In genomic region chr10:80054911-80055310, GRCm38 (mm10) we compare ENCODE assay signal across 8 mouse cellular contexts. TPM values are rescaled to one million over a fixed set of nuclear protein-coding genes. Genes with fewer than 3 reads are reported as not detected.
A peak's percentile ranks its signal among the peaks of the same experiment; 100 is the strongest.
DNase-seq lines count a peak whose midpoint lies in the region; ATAC-seq and TF ChIP-seq lines count a peak whose summit lies in the region.
"Not testable (repeated sequence)": the region's sequence is repeated elsewhere in the genome, so short reads cannot be mapped to it uniquely, and the experiment has no call there.

No protein-coding gene starts in this region.

- H3K4me2 ChIP-seq in embryonic facial prominence, embryonic 15.5 days (replicated peaks), result peak overlapping the region; percentile 72
- peak overlapping the region; percentile 88 for H3K4me2 ChIP-seq in heart, embryonic 11.5 days
- H3K4me2 ChIP-seq in hindbrain, postnatal 0 days (ENCODE audit: low read depth, low read length), result peak overlapping the region; percentile 76
- H3K4me2 ChIP-seq in limb, embryonic 11.5 days (ENCODE audit: low read depth, severe bottlenecking), result peak overlapping the region; percentile 78
- peak overlapping the region; percentile 86 for H3K4me2 ChIP-seq in lung, embryonic 14.5 days
- H3K4me2 ChIP-seq in myocyte (ENCODE audit: low read depth), result peak overlapping the region; percentile 91

- peaks cover 23% of the 10 kb centered on the region for H3K79me2 ChIP-seq in myocyte (ENCODE audit: control insufficient read depth, insufficient read depth)

- H3K27ac ChIP-seq in embryonic facial prominence, embryonic 15.5 days (replicated peaks); heart, embryonic 11.5 days (ENCODE audit: low read depth, low read length); limb, embryonic 11.5 days (replicated peaks; ENCODE audit: low read depth, low read length); lung, embryonic 14.5 days (ENCODE audit: low read depth); thymus, adult 2 months (ENCODE audit: control insufficient read depth, insufficient read depth, low read length): not testable (repeated sequence)
- H3K27ac ChIP-seq in hindbrain, postnatal 0 days, result peak overlapping the region; percentile 96; the same call in 1 of the 2 replicates

- peaks cover 36% of the 10 kb centered on the region for H3K36me3 ChIP-seq in embryonic facial prominence, embryonic 15.5 days
- peaks cover 12% of the 10 kb centered on the region for H3K36me3 ChIP-seq in heart, embryonic 11.5 days (ENCODE audit: control insufficient read depth, insufficient read depth, low read length)
- H3K36me3 ChIP-seq in hindbrain, postnatal 0 days (ENCODE audit: insufficient read depth, low read length), result peaks cover 20% of the 10 kb centered on the region
- H3K36me3 ChIP-seq in limb, embryonic 11.5 days (ENCODE audit: control insufficient read depth, insufficient read depth, low read length), result not testable (repeated sequence)
- H3K36me3 ChIP-seq in lung, embryonic 14.5 days (ENCODE audit: insufficient read depth), result peaks cover 45% of the 10 kb centered on the region
- H3K36me3 ChIP-seq in myocyte (ENCODE audit: control insufficient read depth, insufficient read depth), result peaks cover 11% of the 10 kb centered on the region
- H3K36me3 ChIP-seq in thymus, adult 2 months (ENCODE audit: control insufficient read depth, insufficient read depth, low read length), result peaks cover 24% of the 10 kb centered on the region

- WGBS in embryonic facial prominence, embryonic 15.5 days, result 11% methylated on average over 3 of the region's 3 CpGs
- WGBS in heart, embryonic 11.5 days (ENCODE audit: insufficient replicate concordance), result 31% methylated on average over 3 of the region's 3 CpGs
- WGBS in hindbrain, postnatal 0 days, result 12% methylated on average over 3 of the region's 3 CpGs
- WGBS in limb, embryonic 11.5 days, result 40% methylated on average over 3 of the region's 3 CpGs
- 14% methylated on average over 3 of the region's 3 CpGs for WGBS in lung, embryonic 14.5 days
- WGBS in thymus, adult 2 months, result 15% methylated on average over 3 of the region's 3 CpGs

- TF ChIP-seq CTCF in hindbrain, postnatal 0 days (IDR thresholded peaks at IDR 0.05; ENCODE audit: low read depth); lung, embryonic 14.5 days (IDR thresholded peaks at IDR 0.05; ENCODE audit: low read depth); thymus, adult 2 months (IDR thresholded peaks at IDR 0.05; ENCODE audit: borderline replicate concordance, control insufficient read depth, extremely low read depth, insufficient read depth, low read length, poor library complexity): not testable (repeated sequence)

- peak overlapping the region; percentile 71 for H3ac ChIP-seq in myocyte (ENCODE audit: control insufficient read depth, insufficient read length)

- H3K4me3 ChIP-seq in embryonic facial prominence, embryonic 15.5 days (replicated peaks), result peak overlapping the region; percentile 70
- peak overlapping the region; percentile 93 for H3K4me3 ChIP-seq in heart, embryonic 11.5 days (ENCODE audit: low read depth, low read length)
- H3K4me3 ChIP-seq in hindbrain, postnatal 0 days (ENCODE audit: low read length), result peak overlapping the region; percentile 52
- peak overlapping the region; percentile 75 for H3K4me3 ChIP-seq in limb, embryonic 11.5 days (ENCODE audit: low read depth, low read length)
- H3K4me3 ChIP-seq in lung, embryonic 14.5 days (ENCODE audit: low read depth, low read length), result peak overlapping the region; percentile 87
- H3K4me3 ChIP-seq in myocyte, result peak overlapping the region; percentile 96
- H3K4me3 ChIP-seq in thymus, adult 2 months (ENCODE audit: control insufficient read depth, insufficient read depth, low read length), result peak overlapping the region; percentile 73

- DNase-seq in brain, adult 2 months (ENCODE audit: low read depth, low spot score), result peak; percentile 44
- DNase-seq in hindbrain, postnatal 0 days (ENCODE audit: low spot score); limb, embryonic 11.5 days (ENCODE audit: low spot score); lung, embryonic 14.5 days; thymus, adult 2 months: not testable (repeated sequence)

- not testable (repeated sequence) for TF ChIP-seq POLR2A in myocyte (IDR thresholded peaks at IDR 0.05; ENCODE audit: insufficient read length, low read depth); thymus, adult 2 months (IDR thresholded peaks at IDR 0.05; ENCODE audit: control insufficient read depth, extremely low read depth, insufficient read depth, low read length, poor library complexity)

- H3K27me3 ChIP-seq in embryonic facial prominence, embryonic 15.5 days; heart, embryonic 11.5 days (ENCODE audit: control insufficient read depth, insufficient read depth, low read length); hindbrain, postnatal 0 days (ENCODE audit: insufficient read depth, low read length); limb, embryonic 11.5 days (ENCODE audit: control insufficient read depth, insufficient read depth, low read length); lung, embryonic 14.5 days (ENCODE audit: insufficient read depth, low read length); myocyte (ENCODE audit: control insufficient read depth, insufficient read depth, insufficient read length); thymus, adult 2 months (ENCODE audit: control insufficient read depth, insufficient read depth, low read length): not testable (repeated sequence)

- peaks cover 32% of the 10 kb centered on the region for H3K4me1 ChIP-seq in embryonic facial prominence, embryonic 15.5 days
- H3K4me1 ChIP-seq in heart, embryonic 11.5 days (ENCODE audit: control insufficient read depth, insufficient read depth, low read length), result peaks cover 31% of the 10 kb centered on the region
- H3K4me1 ChIP-seq in hindbrain, postnatal 0 days (ENCODE audit: insufficient read depth, low read length); limb, embryonic 11.5 days (ENCODE audit: control insufficient read depth, insufficient read depth, low read length): not testable (repeated sequence)
- peaks cover 13% of the 10 kb centered on the region for H3K4me1 ChIP-seq in lung, embryonic 14.5 days (ENCODE audit: insufficient read depth)
- peaks cover 35% of the 10 kb centered on the region for H3K4me1 ChIP-seq in thymus, adult 2 months (replicated peaks; ENCODE audit: control insufficient read depth, insufficient read depth, low read length)

- peak overlapping the region; percentile 86; the same call in 1 of the 2 replicates for H3K9ac ChIP-seq in embryonic facial prominence, embryonic 15.5 days
- peak overlapping the region; percentile 99 for H3K9ac ChIP-seq in heart, embryonic 11.5 days (ENCODE audit: low read depth, low read length)
- H3K9ac ChIP-seq in hindbrain, postnatal 0 days (replicated peaks; ENCODE audit: low read length), result peak overlapping the region; percentile 74
- H3K9ac ChIP-seq in limb, embryonic 11.5 days (ENCODE audit: low read length), result peak overlapping the region; percentile 37; the same call in 1 of the 2 replicates
- peak overlapping the region; percentile 85 for H3K9ac ChIP-seq in lung, embryonic 14.5 days

- H3K9me3 ChIP-seq in embryonic facial prominence, embryonic 15.5 days (replicated peaks); heart, embryonic 11.5 days (replicated peaks; ENCODE audit: control insufficient read depth, low read length); hindbrain, postnatal 0 days (ENCODE audit: low read length); limb, embryonic 11.5 days (ENCODE audit: control insufficient read depth, low read length); lung, embryonic 14.5 days (ENCODE audit: low read depth, low read length): not testable (repeated sequence)

- not testable (repeated sequence) for ATAC-seq in embryonic facial prominence, embryonic 15.5 days (ENCODE audit: insufficient number of reproducible peaks, low FRiP score, low TSS enrichment, low read depth); heart, embryonic 11.5 days (replicated peaks; ENCODE audit: insufficient number of reproducible peaks, low FRiP score, low TSS enrichment); hindbrain, postnatal 0 days; limb, embryonic 11.5 days (ENCODE audit: insufficient number of reproducible peaks, low FRiP score, low TSS enrichment, low read depth); lung, embryonic 14.5 days (ENCODE audit: insufficient read depth)

RNA-seq across cellular contexts. Expression of gene Gpx4, which starts 7.9 kb away (rescaled TPM):
- 503 and 528 TPM in 2 replicates for polyA plus RNA-seq in embryonic facial prominence, embryonic 15.5 days (2015; fragmentation: Nextera tagmentation; extraction: Ambion mirVana)
- 711 and 729 TPM in 2 replicates for polyA plus RNA-seq in heart, embryonic 11.5 days (2014; fragmentation: Nextera tagmentation; extraction: Ambion mirVana)
- 373 and 379 TPM in 2 replicates for total RNA-seq in hindbrain, postnatal 0 days (2014; rRNA removed)
- 757 and 762 TPM in 2 replicates for polyA plus RNA-seq in hindbrain, postnatal 0 days (2015; fragmentation: Nextera tagmentation; extraction: Ambion mirVana)
- polyA plus RNA-seq in limb, embryonic 11.5 days (2014; fragmentation: Nextera tagmentation; extraction: Ambion mirVana), result 475 and 534 TPM in 2 replicates
- 471 and 474 TPM in 2 replicates for polyA plus RNA-seq in lung, embryonic 14.5 days (2014; fragmentation: Nextera tagmentation; extraction: Ambion mirVana)
- 1,278 TPM for polyA plus RNA-seq in myocyte (2012; fragmentation: generic; extraction: Trizol)
- polyA plus RNA-seq in thymus, adult 2 months (2012; rRNA removed), result 517 and 598 TPM in 2 replicates

RNA-seq across cellular contexts. Expression of gene Polr2e, which starts 15.3 kb away (rescaled TPM):
- polyA plus RNA-seq in embryonic facial prominence, embryonic 15.5 days (2015; fragmentation: Nextera tagmentation; extraction: Ambion mirVana), result 218 and 221 TPM in 2 replicates
- polyA plus RNA-seq in heart, embryonic 11.5 days (2014; fragmentation: Nextera tagmentation; extraction: Ambion mirVana), result 160 and 182 TPM in 2 replicates
- total RNA-seq in hindbrain, postnatal 0 days (2014; rRNA removed), result 93.3 and 100 TPM in 2 replicates
- 143 TPM in 2 replicates for polyA plus RNA-seq in hindbrain, postnatal 0 days (2015; fragmentation: Nextera tagmentation; extraction: Ambion mirVana)
- polyA plus RNA-seq in limb, embryonic 11.5 days (2014; fragmentation: Nextera tagmentation; extraction: Ambion mirVana), result 294 and 308 TPM in 2 replicates
- 240 and 258 TPM in 2 replicates for polyA plus RNA-seq in lung, embryonic 14.5 days (2014; fragmentation: Nextera tagmentation; extraction: Ambion mirVana)
- polyA plus RNA-seq in myocyte (2012; fragmentation: generic; extraction: Trizol), result 209 TPM
- 211 and 226 TPM in 2 replicates for polyA plus RNA-seq in thymus, adult 2 months (2012; rRNA removed)

RNA-seq across cellular contexts. Expression of gene Arhgap45, which starts 38.5 kb away (rescaled TPM):
- polyA plus RNA-seq in embryonic facial prominence, embryonic 15.5 days (2015; fragmentation: Nextera tagmentation; extraction: Ambion mirVana), result 5.1 and 6.2 TPM in 2 replicates
- 6.2 and 7.5 TPM in 2 replicates for polyA plus RNA-seq in heart, embryonic 11.5 days (2014; fragmentation: Nextera tagmentation; extraction: Ambion mirVana)
- 2.9 and 3.3 TPM in 2 replicates for total RNA-seq in hindbrain, postnatal 0 days (2014; rRNA removed)
- polyA plus RNA-seq in hindbrain, postnatal 0 days (2015; fragmentation: Nextera tagmentation; extraction: Ambion mirVana), result 1.7 and 1.8 TPM in 2 replicates
- polyA plus RNA-seq in limb, embryonic 11.5 days (2014; fragmentation: Nextera tagmentation; extraction: Ambion mirVana), result 8.5 and 10.8 TPM in 2 replicates
- polyA plus RNA-seq in lung, embryonic 14.5 days (2014; fragmentation: Nextera tagmentation; extraction: Ambion mirVana), result 11.2 and 13.2 TPM in 2 replicates
- 0.53 TPM for polyA plus RNA-seq in myocyte (2012; fragmentation: generic; extraction: Trizol)
- polyA plus RNA-seq in thymus, adult 2 months (2012; rRNA removed), result 1,362 and 1,504 TPM in 2 replicates

RNA-seq across cellular contexts. Expression of gene Sbno2, which starts 50.5 kb away (rescaled TPM):
- polyA plus RNA-seq in embryonic facial prominence, embryonic 15.5 days (2015; fragmentation: Nextera tagmentation; extraction: Ambion mirVana), result 19.4 and 19.8 TPM in 2 replicates
- polyA plus RNA-seq in heart, embryonic 11.5 days (2014; fragmentation: Nextera tagmentation; extraction: Ambion mirVana), result 8.4 and 9.6 TPM in 2 replicates
- total RNA-seq in hindbrain, postnatal 0 days (2014; rRNA removed), result 22.8 and 23.7 TPM in 2 replicates
- 6.9 and 7.8 TPM in 2 replicates for polyA plus RNA-seq in hindbrain, postnatal 0 days (2015; fragmentation: Nextera tagmentation; extraction: Ambion mirVana)
- polyA plus RNA-seq in limb, embryonic 11.5 days (2014; fragmentation: Nextera tagmentation; extraction: Ambion mirVana), result 8.1 and 10.8 TPM in 2 replicates
- 13.9 and 16.3 TPM in 2 replicates for polyA plus RNA-seq in lung, embryonic 14.5 days (2014; fragmentation: Nextera tagmentation; extraction: Ambion mirVana)
- 44.6 TPM for polyA plus RNA-seq in myocyte (2012; fragmentation: generic; extraction: Trizol)
- polyA plus RNA-seq in thymus, adult 2 months (2012; rRNA removed), result 127 and 138 TPM in 2 replicates

RNA-seq across cellular contexts. Expression of gene Abca7, which starts 58.6 kb away (rescaled TPM):
- 3.7 and 4.0 TPM in 2 replicates for polyA plus RNA-seq in embryonic facial prominence, embryonic 15.5 days (2015; fragmentation: Nextera tagmentation; extraction: Ambion mirVana)
- polyA plus RNA-seq in heart, embryonic 11.5 days (2014; fragmentation: Nextera tagmentation; extraction: Ambion mirVana), result 2.1 and 2.8 TPM in 2 replicates
- total RNA-seq in hindbrain, postnatal 0 days (2014; rRNA removed), result 11.6 and 19.1 TPM in 2 replicates
- polyA plus RNA-seq in hindbrain, postnatal 0 days (2015; fragmentation: Nextera tagmentation; extraction: Ambion mirVana), result 2.3 and 2.4 TPM in 2 replicates
- polyA plus RNA-seq in limb, embryonic 11.5 days (2014; fragmentation: Nextera tagmentation; extraction: Ambion mirVana), result 1.3 and 1.4 TPM in 2 replicates
- 3.0 and 3.5 TPM in 2 replicates for polyA plus RNA-seq in lung, embryonic 14.5 days (2014; fragmentation: Nextera tagmentation; extraction: Ambion mirVana)
- 15.6 TPM for polyA plus RNA-seq in myocyte (2012; fragmentation: generic; extraction: Trizol)
- polyA plus RNA-seq in thymus, adult 2 months (2012; rRNA removed), result 79.5 and 83.5 TPM in 2 replicates

Comparison
In these comparisons a context has a peak if more than half of its experiments do, and no peak if none do; other contexts are left out.
1. H3K9ac ChIP-seq: peak in every context shown above with its lines; median percentile 99 in heart, embryonic 11.5 days; 86 in embryonic facial prominence, embryonic 15.5 days; 85 in lung, embryonic 14.5 days; 74 in hindbrain, postnatal 0 days; 37 in limb, embryonic 11.5 days.
2. RNA of gene Arhgap45, which starts 38.5 kb away (polyA plus RNA-seq): 1,362 to 1,504 TPM in thymus, adult 2 months; 11.2 to 13.2 TPM in lung, embryonic 14.5 days, 8.5 to 10.8 TPM in limb, embryonic 11.5 days, 5.1 to 6.2 TPM in embryonic facial prominence, embryonic 15.5 days, 6.2 to 7.5 TPM in heart, embryonic 11.5 days, 1.7 to 1.8 TPM in hindbrain, postnatal 0 days and 0.53 TPM in myocyte (single experiment); every median in the first group is over 10 times any median in the second.
3. Peak in every context shown above with its lines, with median percentiles within 50 percentile points of each other: H3K4me2 ChIP-seq and H3K4me3 ChIP-seq.